Mouse (Mus musculus) left cerebral cortex, adult 2 months (tissue): ENCODE data around the gene Fam167b. TPM values are rescaled to one million over a fixed set of nuclear protein-coding genes. Genes with fewer than 3 reads are reported as not detected.
A peak's percentile ranks its signal among the peaks of the same experiment; 100 is the strongest.

ENCODE experiments used
- DNase-seq, 2 experiments: peaks; one replicate each; pipeline ENCODE4 v3.0.0; 2021 to 2022; ENCODE audit warnings: low spot score in 2 of 2, mixed read lengths in 1 of 2; ENCODE audit errors: extremely low spot score in 1 of 2
- H3K27ac ChIP-seq: fragments of 200-600 bp; 2 replicates; pipeline ENCODE4 v1.8.1; 2022
- H3K4me3 ChIP-seq: fragments of 200-600 bp; 2 replicates; pipeline ENCODE4 v1.8.1; 2022
- CTCF ChIP-seq: fragments of 200-600 bp; IDR thresholded peaks from 2 replicates; pipeline ENCODE4 v1.8.1; 2022; ENCODE audit warnings: antibody characterized with exemption, mild to moderate bottlenecking, moderate library complexity
- intact Hi-C: fragments of 180-260 bp; cut with DNase I; formaldehyde crosslinking; loops from one replicate; pipeline ENCODE4 v1.15.1; 2025
- long read RNA-seq, 2 experiments: library from polyadenylated mRNA; stranded (forward); transcript quantifications; one replicate each; pipeline ENCODE4 v2.0.0; 2021; ENCODE audit warnings: borderline mapping rate in 2 of 2
- total RNA-seq, 2 experiments: library from RNA; stranded (reverse); gene quantifications; 2 replicates each; pipeline ENCODE4 v1.2.3; 2021

The Fam167b gene
- total RNA-seq = under 1 TPM; 0.40 to 0.77 TPM
- long read RNA-seq, experiment 1 = 0 reads
- long read RNA-seq, experiment 2 = 0 reads

GRCm38 (mm10) chr4:129578466-129578865 lies at the start of gene Fam167b:
Gene Fam167b (minus strand): TSS chr4:129578549.
- Histone ChIP-seq H3K27ac (no peak within 1 kb of the TSS), H3K4me3 (no peak within 1 kb of the TSS)
- DNase-seq = no peak
- TF ChIP-seq CTCF = no peak
- intact Hi-C loops = no loop called here

GRCm38 (mm10) chr4:129626035-129626434 lies 47.7 kb upstream of the Fam167b start:
- DNase-seq = no peak
- Histone ChIP-seq H3K4me3 (no peak overlapping the region), H3K27ac (peak overlapping the region; percentile 93; the same call in 1 of the 2 replicates)
- intact Hi-C loops = no loop called here
- TF ChIP-seq CTCF = no peak

- peak overlapping the region; percentile 93 for H3K27ac ChIP-seq
- H3K4me3 ChIP-seq = no peak overlapping the region
- TF ChIP-seq CTCF = no peak
- intact Hi-C loops = loop anchor here (2.0 kb wide), 1 partner anchor 15 kb away; the partner anchor contains the start of gene Txlna
- DNase-seq = no peak
Measured at GRCm38 (mm10) chr4:129625496-129625895, 47.1 kb upstream of the Fam167b start.

- H3K27ac ChIP-seq = peak overlapping the region; percentile 93
- DNase-seq = peak; percentile 52 to 65
- intact Hi-C loops = loop anchor here (2.0 kb wide), 1 partner anchor 16 kb away; the partner anchor contains the start of gene Txlna
- TF ChIP-seq CTCF = no peak
- peak overlapping the region; percentile 80 for H3K4me3 ChIP-seq
Measured at GRCm38 (mm10) chr4:129625029-129625370, 46.7 kb upstream of the Fam167b start.

- TF ChIP-seq CTCF = no peak
- Histone ChIP-seq H3K27ac (peak overlapping the region; percentile 97), H3K4me3 (peak overlapping the region; percentile 80)
- intact Hi-C loops = loop anchor here (2.0 kb wide), 1 partner anchor 16 kb away; the partner anchor contains the start of gene Txlna
- peak; percentile 82 to 86 for DNase-seq
Measured at GRCm38 (mm10) chr4:129624281-129625028, 46.1 kb upstream of the Fam167b start.

GRCm38 (mm10) chr4:129623681-129624091 lies 45.3 kb upstream of the Fam167b start, which contains the start of gene Ccdc28b:
Gene Ccdc28b (minus strand): TSS chr4:129623947.
- Histone ChIP-seq H3K27ac (peak within 1 kb of the TSS; percentile 97), H3K4me3 (peak within 1 kb of the TSS; percentile 80)
- peak; percentile 55 to 56 for DNase-seq
- intact Hi-C loops = loop anchor here (2.0 kb wide), 1 partner anchor 17 kb away; the partner anchor contains the start of gene Txlna
- no peak for TF ChIP-seq CTCF

- no peak for TF ChIP-seq CTCF
- H3K27ac ChIP-seq = peak overlapping the region; percentile 97
- DNase-seq = no peak
- intact Hi-C loops = no loop called here
- H3K4me3 ChIP-seq = peak overlapping the region; percentile 80
Measured at GRCm38 (mm10) chr4:129622803-129623535, 44.6 kb upstream of the Fam167b start.

GRCm38 (mm10) chr4:129622120-129622802 lies 43.9 kb upstream of the Fam167b start:
- Histone ChIP-seq H3K4me3 (peak overlapping the region; percentile 80), H3K27ac (peak overlapping the region; percentile 97)
- intact Hi-C loops = no loop called here
- no peak for DNase-seq
- no peak; the same call in 1 of the 2 replicates for TF ChIP-seq CTCF

- intact Hi-C loops = no loop called here
- DNase-seq = no peak
- no peak for TF ChIP-seq CTCF
- H3K27ac ChIP-seq = peak overlapping the region; percentile 97
- peak overlapping the region; percentile 80 for H3K4me3 ChIP-seq
Measured at GRCm38 (mm10) chr4:129621283-129621841, 43.0 kb upstream of the Fam167b start.

GRCm38 (mm10) chr4:129620419-129621282 lies 42.3 kb upstream of the Fam167b start:
- intact Hi-C loops = no loop called here
- Histone ChIP-seq H3K4me3 (no peak overlapping the region; the same call in none of the 2 replicates), H3K27ac (peak overlapping the region; percentile 30)
- TF ChIP-seq CTCF = no peak
- no peak for DNase-seq
